27 mouse cellular contexts compared by ENCODE assay signal in the genomic region with DNA sequence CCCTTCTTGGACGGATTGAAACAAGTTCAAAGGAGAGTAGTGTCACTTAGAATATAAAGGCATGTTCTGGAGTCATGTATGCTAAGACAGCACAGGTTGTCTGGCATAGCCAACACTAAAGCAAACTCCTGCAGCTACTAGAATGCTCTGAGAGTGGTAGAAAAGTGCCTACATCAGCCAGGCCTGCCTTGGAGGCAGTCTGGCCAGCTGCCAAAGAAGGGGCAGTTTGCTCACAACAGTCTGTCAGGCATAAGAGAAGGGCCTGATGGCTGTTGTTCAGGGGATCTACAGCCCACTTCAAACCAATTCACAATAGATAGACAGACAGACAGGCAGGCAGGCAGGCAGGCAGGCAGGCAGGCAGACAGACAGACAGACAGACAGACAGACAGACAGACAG.
A peak's percentile ranks its signal among the peaks of the same experiment; 100 is the strongest.
DNase-seq lines count a peak whose midpoint lies in the region; ATAC-seq and TF ChIP-seq lines count a peak whose summit lies in the region.
"Had no signal": no experiment of that assay in that cellular context is flagged by ENCODE, and none has a peak within 500 bp of the region (broad histone marks: within the 10 kb centered on the region; RNA-seq: fewer than 3 reads in every experiment).

No protein-coding gene starts in this region.

- no peak overlapping the region for H3K27ac ChIP-seq in forebrain, embryonic 13.5 days
- H3K27ac ChIP-seq in forebrain, embryonic 10.5 days, result no peak overlapping the region
- no peak overlapping the region for H3K27ac ChIP-seq in neural tube, embryonic 15.5 days (replicated peaks)
- no peak overlapping the region for H3K27ac ChIP-seq in forebrain, postnatal 0 days (ENCODE audit: low read depth, low read length)
- no peak overlapping the region for H3K27ac ChIP-seq in left cerebral cortex, adult 2 months
- H3K27ac ChIP-seq: embryonic facial prominence, embryonic 12.5 days; heart, embryonic 10.5 days; layer of hippocampus, adult 2 months; liver, embryonic 13.5 days; lung, embryonic 15.5 days; stomach, postnatal 0 days had no signal

- H3K4me3 ChIP-seq in forebrain, embryonic 13.5 days, result no peak overlapping the region
- no peak overlapping the region for H3K4me3 ChIP-seq in forebrain, embryonic 10.5 days
- H3K4me3 ChIP-seq in neural tube, embryonic 15.5 days (replicated peaks), result no peak overlapping the region
- H3K4me3 ChIP-seq in forebrain, postnatal 0 days (ENCODE audit: low read depth, low read length), result no peak overlapping the region
- no peak overlapping the region for H3K4me3 ChIP-seq in left cerebral cortex, adult 2 months
- H3K4me3 ChIP-seq: embryonic facial prominence, embryonic 12.5 days; heart, embryonic 10.5 days; layer of hippocampus, adult 2 months; liver, embryonic 13.5 days; lung, embryonic 15.5 days; megakaryocyte, embryonic 14.5 days had no signal

- intact Hi-C loops in left cerebral cortex, adult 2 months (cut with DNase I), result no loop called here

- no peaks in the 10 kb centered on the region for H3K36me3 ChIP-seq in forebrain, embryonic 13.5 days (ENCODE audit: poor library complexity, severe bottlenecking)
- no peaks in the 10 kb centered on the region for H3K36me3 ChIP-seq in forebrain, embryonic 10.5 days (replicated peaks)
- H3K36me3 ChIP-seq in neural tube, embryonic 15.5 days, result no peaks in the 10 kb centered on the region
- no peaks in the 10 kb centered on the region for H3K36me3 ChIP-seq in forebrain, postnatal 0 days (ENCODE audit: insufficient read depth)
- H3K36me3 ChIP-seq: embryonic facial prominence, embryonic 12.5 days; heart, embryonic 10.5 days; liver, embryonic 13.5 days; lung, embryonic 15.5 days had no signal

- WGBS in forebrain, embryonic 13.5 days, result 70% methylated on average over 1 of the region's 1 CpGs
- WGBS in forebrain, embryonic 10.5 days, result 86% methylated on average over 1 of the region's 1 CpGs
- WGBS in neural tube, embryonic 15.5 days, result 89% methylated on average over 1 of the region's 1 CpGs
- 74% methylated on average over 1 of the region's 1 CpGs for WGBS in forebrain, postnatal 0 days

- no peak for TF ChIP-seq CTCF in forebrain, postnatal 0 days (IDR thresholded peaks at IDR 0.05; ENCODE audit: low read depth)
- TF ChIP-seq CTCF in left cerebral cortex, adult 2 months (IDR thresholded peaks at IDR 0.05), result no peak

- peak; percentile 57; the same call in 1 of the 2 replicates for ATAC-seq in forebrain, embryonic 13.5 days
- ATAC-seq in neural tube, embryonic 15.5 days (ENCODE audit: low FRiP score), result peak; percentile 35; the same call in 1 of the 2 replicates
- no peak for ATAC-seq in forebrain, postnatal 0 days
- ATAC-seq: inflammation-experienced regulatory T-cells, adult 6 months; midbrain, embryonic 16.5 days; Patski had no signal

- no peaks in the 10 kb centered on the region; the same call in 1 of the 2 replicates for H3K4me1 ChIP-seq in forebrain, embryonic 13.5 days
- no peaks in the 10 kb centered on the region for H3K4me1 ChIP-seq in forebrain, embryonic 10.5 days
- peaks cover 10% of the 10 kb centered on the region; the same call in 1 of the 2 replicates for H3K4me1 ChIP-seq in neural tube, embryonic 15.5 days
- H3K4me1 ChIP-seq in forebrain, postnatal 0 days (ENCODE audit: insufficient read depth), result peaks cover 2% of the 10 kb centered on the region; the same call in 1 of the 2 replicates
- H3K4me1 ChIP-seq: embryonic facial prominence, embryonic 12.5 days; heart, embryonic 10.5 days; liver, embryonic 13.5 days; lung, embryonic 15.5 days; megakaryocyte, embryonic 14.5 days had no signal

- no peaks in the 10 kb centered on the region for H3K9me3 ChIP-seq in forebrain, embryonic 13.5 days (replicated peaks)
- H3K9me3 ChIP-seq in forebrain, embryonic 10.5 days, result no peaks in the 10 kb centered on the region
- no peaks in the 10 kb centered on the region for H3K9me3 ChIP-seq in neural tube, embryonic 15.5 days (replicated peaks)
- H3K9me3 ChIP-seq in forebrain, postnatal 0 days (ENCODE audit: low read length), result no peaks in the 10 kb centered on the region
- H3K9me3 ChIP-seq: embryonic facial prominence, embryonic 12.5 days; heart, embryonic 10.5 days; liver, embryonic 13.5 days; lung, embryonic 15.5 days; megakaryocyte, embryonic 14.5 days had no signal

- H3K4me2 ChIP-seq in forebrain, embryonic 13.5 days, result no peak overlapping the region
- no peak overlapping the region for H3K4me2 ChIP-seq in neural tube, embryonic 15.5 days
- no peak overlapping the region for H3K4me2 ChIP-seq in forebrain, postnatal 0 days (ENCODE audit: low read depth)
- H3K4me2 ChIP-seq: embryonic facial prominence, embryonic 12.5 days; liver, embryonic 13.5 days; lung, embryonic 15.5 days had no signal

- no peak overlapping the region for H3K9ac ChIP-seq in forebrain, embryonic 13.5 days
- no peak overlapping the region for H3K9ac ChIP-seq in neural tube, embryonic 15.5 days (replicated peaks)
- H3K9ac ChIP-seq in forebrain, postnatal 0 days, result no peak overlapping the region
- H3K9ac ChIP-seq: embryonic facial prominence, embryonic 12.5 days; liver, embryonic 13.5 days; lung, embryonic 15.5 days had no signal

- H3K27me3 ChIP-seq in forebrain, embryonic 13.5 days, result no peaks in the 10 kb centered on the region
- no peaks in the 10 kb centered on the region for H3K27me3 ChIP-seq in forebrain, embryonic 10.5 days (ENCODE audit: poor library complexity, severe bottlenecking)
- no peaks in the 10 kb centered on the region for H3K27me3 ChIP-seq in neural tube, embryonic 15.5 days (replicated peaks)
- no peaks in the 10 kb centered on the region for H3K27me3 ChIP-seq in forebrain, postnatal 0 days (ENCODE audit: insufficient read depth, low read length)
- H3K27me3 ChIP-seq: embryonic facial prominence, embryonic 12.5 days; liver, embryonic 13.5 days; lung, embryonic 15.5 days; megakaryocyte, embryonic 14.5 days; Patski had no signal

- DNase-seq in forebrain, embryonic 10.5 days (ENCODE audit: extremely low spot score, low spot score), result no peak
- peak; percentile 13 for DNase-seq in kidney, postnatal 10 days
- no peak for DNase-seq in kidney, adult 9 months
- no peak for DNase-seq in neural tube, embryonic 10.5 days (ENCODE audit: extremely low spot score, low spot score)
- peak; percentile 65 for DNase-seq in forebrain, postnatal 0 days
- DNase-seq in left cerebral cortex, adult 2 months (ENCODE audit: extremely low spot score in 1 of 2, low spot score in 2 of 2), result no peak
- DNase-seq: cerebellum, adult 2 months; gastrocnemius, postnatal 10 days; heart, postnatal 4 days; kidney, adult 2 months; kidney, postnatal 14 days; layer of hippocampus, postnatal 36 days; liver, embryonic 13.5 days; lung, postnatal 36 days; thymus, adult 2 months; thymus, postnatal 4 days had no signal

Comparison
In these comparisons a context has a peak if more than half of its experiments do, and no peak if none do; other contexts are left out.
1. DNase-seq: peak in kidney, postnatal 10 days (single experiment) and forebrain, postnatal 0 days (single experiment); none in forebrain, embryonic 10.5 days (single experiment), kidney, adult 9 months (single experiment), neural tube, embryonic 10.5 days (single experiment) and left cerebral cortex, adult 2 months (0 of 2).